Mouse (Mus musculus) C2C12 (cell line): ENCODE measurements at regions not wholly inside any gene's neighbourhood (a gene's known extent, or its start where the extent isn't known, plus 50 kb on each side); places are given as distances from the start of the nearest gene placed in this dataset.

Experiments used
- H3K27me3 ChIP-seq: one replicate; pipeline ENCODE4 v1.6.1; 2011; ENCODE audit not compliant: control insufficient read depth, insufficient read depth, insufficient read length
- H3K36me3 ChIP-seq: one replicate; pipeline ENCODE4 v1.6.1; 2011; ENCODE audit not compliant: control insufficient read depth, insufficient read depth
- H3K4me3 ChIP-seq: one replicate; pipeline ENCODE4 v1.5.1; 2011; ENCODE audit warnings: mild to moderate bottlenecking, control low read depth; ENCODE audit not compliant: poor library complexity, insufficient read depth, severe bottlenecking
- H3K79me2 ChIP-seq: one replicate; pipeline ENCODE4 v1.6.1; 2011; ENCODE audit not compliant: control insufficient read depth, insufficient read depth
- H3K79me3 ChIP-seq: one replicate; pipeline ENCODE4 v1.6.1; 2011; ENCODE audit warnings: low read depth, control low read depth
- H3ac ChIP-seq: one replicate; pipeline ENCODE3; 2011; ENCODE audit warnings: low read depth; ENCODE audit not compliant: control insufficient read depth, insufficient read length
- CEBPB ChIP-seq: IDR thresholded peaks from one replicate; pipeline ENCODE4 v1.6.1; 2011; ENCODE audit warnings: low read depth, mild to moderate bottlenecking, control low read depth, moderate library complexity
- CTCF ChIP-seq: IDR thresholded peaks from one replicate; pipeline ENCODE4 v1.5.1; 2011; ENCODE audit not compliant: control insufficient read depth, insufficient read depth, insufficient read length
- FOSL1 ChIP-seq: IDR thresholded peaks from one replicate; pipeline ENCODE4 v1.8.0; 2011; ENCODE audit warnings: mild to moderate bottlenecking, low read length; ENCODE audit not compliant: poor library complexity, insufficient read depth, severe bottlenecking
- MAX ChIP-seq: IDR thresholded peaks from one replicate; pipeline ENCODE4 v1.6.1; 2011; ENCODE audit warnings: mild to moderate bottlenecking, control low read depth
- MYOD1 ChIP-seq: IDR thresholded peaks from one replicate; pipeline ENCODE4 v1.6.1; 2011; ENCODE audit warnings: low read depth; ENCODE audit not compliant: control insufficient read depth, insufficient read length
- MYOG ChIP-seq: IDR thresholded peaks from one replicate; pipeline ENCODE4 v1.6.1; 2011; ENCODE audit not compliant: control insufficient read depth, insufficient read length; ENCODE audit errors: extremely low read depth
- USF1 ChIP-seq: IDR thresholded peaks from one replicate; pipeline ENCODE4 v1.6.1; 2011; ENCODE audit warnings: low read depth, mild to moderate bottlenecking, control low read depth, moderate library complexity

DNA sequence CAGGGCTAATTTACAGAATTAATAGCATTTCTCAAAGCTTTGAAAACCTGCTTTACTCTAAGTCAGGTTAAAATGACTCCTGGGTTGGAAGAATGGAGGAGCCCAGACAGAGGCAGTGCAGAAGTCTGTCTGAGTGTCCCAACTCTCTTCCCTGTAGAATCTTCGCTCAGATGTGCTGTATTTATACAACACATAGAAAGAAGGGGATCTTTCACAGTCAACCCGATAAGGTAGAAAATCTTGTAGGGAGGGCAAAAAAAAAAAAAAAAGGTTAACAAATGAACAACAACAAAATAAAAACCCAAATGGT, 134.8 kb upstream of the Ralgapa2 start:
- TF ChIP-seq MYOD1 (no peak), USF1 (no peak), MYOG (no peak), FOSL1 (no peak), CTCF (no peak), CEBPB (no peak), MAX (no peak)
- H3K79me3 ChIP-seq, result no peaks in the 10 kb centered on the region
- H3ac ChIP-seq, result no peak overlapping the region
- no peaks in the 10 kb centered on the region for H3K36me3 ChIP-seq
- no peak overlapping the region for H3K4me3 ChIP-seq
- no peaks in the 10 kb centered on the region for H3K27me3 ChIP-seq
- no peaks in the 10 kb centered on the region for H3K79me2 ChIP-seq

DNA sequence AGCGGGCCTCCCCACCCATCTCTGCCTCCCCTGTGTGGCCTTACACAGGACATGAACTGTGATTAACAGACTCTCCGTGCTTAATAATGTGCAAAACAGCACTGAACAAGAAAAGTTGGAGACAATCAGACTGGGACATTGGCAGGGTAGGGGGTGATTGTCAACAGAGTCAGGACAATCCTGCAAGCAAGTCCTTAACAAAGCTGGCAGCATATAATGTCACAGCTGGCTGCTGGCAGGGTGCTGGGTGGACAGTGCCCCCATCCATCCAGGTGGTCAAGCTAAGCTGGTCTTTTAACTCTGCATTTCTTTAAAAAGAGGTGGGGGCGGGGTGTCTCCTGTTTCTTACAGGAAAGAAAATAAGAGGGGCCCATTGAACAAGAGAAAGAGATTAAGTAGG, 149.2 kb upstream of the Ralgapa2 start:
- no peaks in the 10 kb centered on the region for H3K79me2 ChIP-seq
- TF ChIP-seq FOSL1, result no peak
- no peak for TF ChIP-seq MYOG
- TF ChIP-seq MAX, result no peak
- no peak for TF ChIP-seq MYOD1
- no peak for TF ChIP-seq CEBPB
- no peak for TF ChIP-seq CTCF
- no peak for TF ChIP-seq USF1
- H3K79me3 ChIP-seq, result no peaks in the 10 kb centered on the region
- H3K27me3 ChIP-seq, result no peaks in the 10 kb centered on the region
- H3ac ChIP-seq, result no peak overlapping the region
- H3K4me3 ChIP-seq, result no peak overlapping the region
- H3K36me3 ChIP-seq, result no peaks in the 10 kb centered on the region

DNA sequence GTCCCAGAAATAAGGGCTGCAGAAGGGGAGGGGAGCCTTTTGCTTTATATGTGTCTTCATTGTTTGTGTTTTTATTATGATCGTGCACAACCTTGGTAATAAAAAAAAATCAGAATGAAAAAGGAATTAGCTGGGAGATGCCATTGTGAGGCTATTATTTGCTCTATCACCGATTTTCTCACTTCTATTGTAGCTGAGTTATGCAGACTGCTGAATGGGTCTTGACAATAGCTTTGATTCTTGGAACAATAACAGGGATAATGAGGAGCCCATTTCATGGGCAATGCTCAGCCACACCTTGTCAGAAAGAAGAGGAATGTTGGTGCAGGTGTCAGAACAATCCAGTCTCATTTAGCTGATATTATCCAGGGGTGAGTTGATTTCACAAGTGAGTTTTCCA, 160.6 kb upstream of the Ralgapa2 start:
- Histone ChIP-seq H3ac (no peak overlapping the region), H3K79me2 (no peaks in the 10 kb centered on the region), H3K27me3 (no peaks in the 10 kb centered on the region), H3K4me3 (no peak overlapping the region), H3K36me3 (no peaks in the 10 kb centered on the region), H3K79me3 (no peaks in the 10 kb centered on the region)
- TF ChIP-seq MYOG (no peak), CTCF (no peak), USF1 (no peak), MYOD1 (no peak), FOSL1 (no peak), MAX (no peak), CEBPB (no peak)

DNA sequence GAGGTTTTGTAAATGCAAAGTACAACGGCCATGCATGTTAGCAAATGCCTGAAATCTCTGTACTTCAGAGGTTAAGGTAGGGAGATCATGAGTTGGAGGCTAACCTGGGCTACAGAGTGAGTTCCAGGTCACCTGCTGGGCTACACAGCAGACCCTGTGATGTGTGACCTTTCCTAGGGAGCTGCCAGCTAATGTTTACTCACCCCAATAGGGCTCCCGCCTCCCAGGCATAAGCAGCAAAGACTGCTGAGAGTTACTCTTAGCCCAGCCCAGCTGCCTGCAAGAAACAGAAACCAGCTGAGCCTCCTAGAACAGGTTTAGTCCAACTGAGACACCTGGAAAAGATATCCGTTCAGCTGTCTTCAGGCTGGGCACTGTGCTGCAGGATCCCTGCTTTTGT, 169.8 kb upstream of the Ralgapa2 start:
- H3ac ChIP-seq, result no peak overlapping the region
- H3K4me3 ChIP-seq, result no peak overlapping the region
- TF ChIP-seq CTCF (no peak), USF1 (no peak), MYOD1 (no peak), FOSL1 (no peak), CEBPB (no peak), MYOG (no peak), MAX (no peak)

DNA sequence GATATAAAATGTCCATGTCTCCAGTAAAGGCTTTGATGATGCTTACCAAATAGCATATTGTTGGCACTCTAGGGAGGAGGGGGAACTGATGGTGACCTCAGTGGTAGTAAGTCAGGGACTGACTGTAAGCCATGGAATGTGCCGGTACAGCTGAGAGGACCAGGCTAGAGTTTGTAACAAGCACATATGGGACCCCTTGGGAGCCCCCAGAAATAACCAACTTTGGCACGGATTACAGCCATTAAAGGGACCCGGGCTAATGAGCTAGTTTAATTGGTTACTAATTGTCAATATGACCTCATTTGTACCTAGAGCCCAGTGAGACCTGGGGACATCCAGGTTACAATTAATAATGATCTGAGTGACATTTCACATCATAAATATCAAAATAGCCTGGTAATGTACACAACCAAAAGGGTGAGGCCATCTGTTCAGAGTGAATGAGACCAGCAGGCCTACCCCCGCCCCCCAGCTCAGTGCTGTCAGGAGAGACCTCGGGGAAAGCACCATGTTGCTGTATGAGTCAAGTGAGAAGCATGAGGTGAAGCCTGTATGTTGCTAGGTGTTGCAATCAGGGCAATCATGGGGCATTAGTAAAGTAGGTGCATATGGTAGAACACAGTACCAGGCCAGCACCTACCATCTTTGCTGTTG, 169.7 kb upstream of the Kiz start:
- Histone ChIP-seq H3ac (no peak overlapping the region), H3K79me2 (no peaks in the 10 kb centered on the region), H3K36me3 (no peaks in the 10 kb centered on the region), H3K27me3 (no peaks in the 10 kb centered on the region), H3K79me3 (no peaks in the 10 kb centered on the region), H3K4me3 (no peak overlapping the region)
- TF ChIP-seq FOSL1, result no peak

More for the DNA sequence above, 169.8 kb upstream of the Ralgapa2 start:
- no peaks in the 10 kb centered on the region for H3K79me2 ChIP-seq
- no peaks in the 10 kb centered on the region for H3K36me3 ChIP-seq
- H3K79me3 ChIP-seq, result no peaks in the 10 kb centered on the region
- H3K27me3 ChIP-seq, result no peaks in the 10 kb centered on the region

DNA sequence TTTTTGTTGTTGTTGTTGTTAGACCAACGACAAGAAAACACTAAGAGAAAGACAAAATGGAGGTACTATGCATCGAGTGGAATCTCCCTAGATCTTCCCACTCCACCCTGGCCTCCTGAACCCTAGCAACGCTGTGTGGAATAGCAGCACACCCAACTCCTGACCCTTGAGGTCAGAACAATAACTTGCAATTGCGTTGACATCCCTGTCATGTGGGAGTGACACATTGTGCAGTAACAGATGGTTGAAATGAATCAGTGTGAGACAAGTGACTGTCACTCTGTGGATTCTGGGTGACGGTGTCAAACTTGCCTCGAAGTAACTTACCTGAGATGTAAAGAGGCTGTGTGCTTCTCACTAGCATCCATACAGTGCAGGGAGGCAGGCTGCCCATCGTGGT, 167.1 kb upstream of the Kiz start:
- no peaks in the 10 kb centered on the region for H3K36me3 ChIP-seq
- no peaks in the 10 kb centered on the region for H3K27me3 ChIP-seq
- no peaks in the 10 kb centered on the region for H3K79me2 ChIP-seq
- H3K79me3 ChIP-seq, result no peaks in the 10 kb centered on the region
- no peak for TF ChIP-seq MAX
- no peak for TF ChIP-seq MYOG
- TF ChIP-seq MYOD1, result no peak
- no peak for TF ChIP-seq CEBPB
- no peak for TF ChIP-seq CTCF
- TF ChIP-seq USF1, result no peak
- no peak for TF ChIP-seq FOSL1
- H3ac ChIP-seq, result no peak overlapping the region
- H3K4me3 ChIP-seq, result no peak overlapping the region
